Mouse (Mus musculus): ENCODE measurements around the gene Cdk2. TPM values are rescaled to one million over a fixed set of nuclear protein-coding genes. Genes with fewer than 3 reads are reported as not detected.

Gene Cdk2
- polyA plus RNA-seq, 1 experiment from 2014 or later = 29.7 TPM

DNA sequence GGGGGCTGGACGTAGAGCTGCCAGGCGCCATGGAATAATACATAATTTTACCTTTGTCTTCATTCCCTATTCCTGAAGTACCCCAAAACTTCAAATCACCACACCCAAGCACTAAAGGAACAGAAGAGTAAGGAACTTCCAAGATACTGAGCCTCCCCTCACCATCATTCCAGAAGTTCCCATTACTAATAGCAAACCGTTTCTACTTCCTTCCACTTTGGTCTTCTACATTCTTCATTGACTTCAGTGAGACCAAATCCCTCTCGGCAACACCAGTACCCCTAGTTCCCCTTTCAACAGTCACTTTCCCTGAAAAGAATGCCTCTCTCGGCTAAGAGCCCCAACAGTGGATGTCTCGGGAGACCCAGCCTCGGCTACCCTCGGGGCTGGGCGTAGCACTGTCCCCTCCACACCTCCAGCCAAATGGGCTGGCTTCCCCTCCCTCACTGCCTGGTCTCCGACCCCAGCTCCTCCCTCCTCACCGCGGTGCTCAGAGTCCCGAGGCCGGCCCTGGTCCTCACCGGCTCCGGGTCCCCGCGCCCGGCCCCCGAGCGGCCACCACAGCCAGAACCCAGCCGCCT, 9.3 kb downstream of the Cdk2 start:
- peak overlapping the region; percentile 91 for H3K27ac ChIP-seq (ENCODE audit: low read length)
- H3K4me3 ChIP-seq (replicated peaks; ENCODE audit: low read length) = peak overlapping the region; percentile 55
- peaks cover 17% of the 10 kb centered on the region for H3K4me1 ChIP-seq (replicated peaks; ENCODE audit: control insufficient read depth, insufficient read depth, low read length)
- peak overlapping the region; percentile 79 for H3K9ac ChIP-seq (replicated peaks; ENCODE audit: low read depth, low read length)
- no peaks in the 10 kb centered on the region for H3K9me3 ChIP-seq (ENCODE audit: control insufficient read depth, low read length)
- ATAC-seq = no peak
- H3K36me3 ChIP-seq (ENCODE audit: control insufficient read depth, insufficient read depth) = no peaks in the 10 kb centered on the region
- no peaks in the 10 kb centered on the region for H3K27me3 ChIP-seq (replicated peaks; ENCODE audit: control insufficient read depth, insufficient read depth, low read length)
- H3K4me2 ChIP-seq (ENCODE audit: low read length) = peak overlapping the region; percentile 68
- WGBS = under 1% methylated on average over 22 of the region's 22 CpGs

DNA sequence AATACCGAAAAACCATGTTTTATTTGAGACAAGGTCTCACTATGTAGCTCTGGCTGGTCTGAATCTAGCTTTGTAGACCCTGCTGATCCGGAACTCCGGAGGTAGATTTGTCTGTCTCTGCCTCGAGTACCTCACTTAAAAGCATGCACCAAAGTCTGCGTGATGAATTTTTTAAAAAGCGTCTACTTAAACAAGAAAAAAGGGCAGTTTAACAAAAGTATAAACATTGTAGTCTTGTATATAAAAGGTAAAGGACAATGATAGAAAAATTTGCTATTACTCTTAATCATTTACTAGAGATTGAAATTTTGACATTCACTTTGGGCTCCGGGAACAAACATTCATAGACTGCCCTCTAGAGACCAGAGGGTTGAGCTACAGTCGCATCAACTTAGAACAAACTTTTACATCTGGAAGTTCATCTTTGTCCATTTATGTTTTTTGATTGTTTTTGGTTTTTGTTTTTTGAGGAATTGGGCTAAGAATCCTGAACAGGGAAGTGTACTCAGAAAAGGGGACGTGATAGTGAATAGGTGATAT, 30.3 kb downstream of the Cdk2 start:
- H3K9ac ChIP-seq (replicated peaks; ENCODE audit: low read depth, low read length) = peak overlapping the region; percentile 63
- peak overlapping the region; percentile 54 for H3K4me3 ChIP-seq (replicated peaks; ENCODE audit: low read length)
- H3K36me3 ChIP-seq (ENCODE audit: control insufficient read depth, insufficient read depth) = no peaks in the 10 kb centered on the region
- 2% methylated on average over 9 of the region's 9 CpGs for WGBS
- H3K27ac ChIP-seq (ENCODE audit: low read length) = peak overlapping the region; percentile 62; the same call in 1 of the 2 replicates
- no peaks in the 10 kb centered on the region for H3K27me3 ChIP-seq (replicated peaks; ENCODE audit: control insufficient read depth, insufficient read depth, low read length)
- no peaks in the 10 kb centered on the region for H3K9me3 ChIP-seq (ENCODE audit: control insufficient read depth, low read length)
- no peak for ATAC-seq
- peak overlapping the region; percentile 68 for H3K4me2 ChIP-seq (ENCODE audit: low read length)
- peaks cover 5% of the 10 kb centered on the region for H3K4me1 ChIP-seq (replicated peaks; ENCODE audit: control insufficient read depth, insufficient read depth, low read length)

DNA sequence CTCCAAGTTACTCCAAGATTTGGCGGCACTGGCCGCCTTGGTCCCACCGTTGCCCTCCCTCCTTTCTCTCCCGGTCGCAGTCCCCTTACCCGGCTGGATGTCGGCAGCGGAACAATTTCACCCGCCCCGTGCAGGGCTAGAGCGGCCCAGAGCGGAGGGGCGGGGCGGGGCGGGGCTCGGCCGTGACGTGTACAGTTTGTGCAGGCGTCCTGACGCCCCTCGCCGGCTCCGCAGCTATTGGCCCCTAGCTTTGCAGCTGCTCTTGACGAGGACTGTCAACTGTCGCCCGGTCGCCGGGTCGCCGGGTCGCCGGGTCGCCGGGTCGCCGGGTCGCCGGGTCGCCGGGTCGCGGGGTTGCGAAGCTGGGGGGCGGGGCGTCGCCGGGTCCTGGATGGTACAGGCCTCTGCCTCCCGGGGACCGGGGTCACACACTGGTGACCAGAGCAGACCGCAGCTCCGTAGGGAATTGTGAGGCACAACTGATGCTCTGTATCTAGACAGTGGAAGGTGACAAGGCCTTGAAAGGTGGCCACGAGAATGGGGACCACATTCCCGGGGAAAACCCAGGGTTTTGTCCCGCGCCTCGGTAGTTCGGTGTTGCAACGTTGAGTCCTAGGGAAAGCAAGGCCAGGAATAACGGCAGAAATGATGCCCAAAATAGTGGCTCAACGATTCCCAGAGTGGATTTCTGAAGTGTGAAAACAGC, 30.9 kb downstream of the Cdk2 start, which contains the start of gene Suox:
Gene Suox, minus strand, starts transcription at position 311 of the 706 bp plus-strand sequence.
- H3K4me1 ChIP-seq (replicated peaks; ENCODE audit: control insufficient read depth, insufficient read depth, low read length) = peaks cover 8% of the 10 kb centered on the region
- H3K9me3 ChIP-seq (ENCODE audit: control insufficient read depth, low read length) = no peaks in the 10 kb centered on the region
- ATAC-seq = peak; percentile 95
- H3K27me3 ChIP-seq (replicated peaks; ENCODE audit: control insufficient read depth, insufficient read depth, low read length) = no peaks in the 10 kb centered on the region
- peak within 1 kb of the TSS; percentile 62; the same call in 1 of the 2 replicates for H3K27ac ChIP-seq (ENCODE audit: low read length)
- H3K36me3 ChIP-seq (ENCODE audit: control insufficient read depth, insufficient read depth) = no peaks in the 10 kb centered on the region
- peak within 1 kb of the TSS; percentile 54 for H3K4me3 ChIP-seq (replicated peaks; ENCODE audit: low read length)
- peak within 1 kb of the TSS; percentile 63 for H3K9ac ChIP-seq (replicated peaks; ENCODE audit: low read depth, low read length)
- H3K4me2 ChIP-seq (ENCODE audit: low read length) = peak within 1 kb of the TSS; percentile 68
- under 1% methylated on average over 59 of the region's 60 CpGs for WGBS

DNA sequence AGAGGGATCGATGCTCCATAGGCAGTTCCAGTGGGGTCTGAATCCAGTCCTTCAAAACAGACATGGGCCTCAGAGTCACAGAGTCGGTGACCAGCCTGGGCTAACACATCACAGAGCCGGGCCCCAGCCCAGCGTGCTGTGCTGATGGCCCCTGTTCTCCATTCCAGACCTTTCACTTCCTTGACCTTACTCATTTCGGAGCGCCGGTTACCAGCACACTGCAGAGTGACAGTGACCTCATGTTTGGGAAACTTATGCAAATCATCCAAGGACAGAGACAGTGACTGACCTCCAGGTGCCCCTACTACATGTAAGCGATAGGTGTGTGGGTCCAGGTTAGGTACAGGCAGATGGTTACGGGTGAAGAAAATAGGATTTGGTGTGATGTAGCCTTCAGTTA, 33.7 kb downstream of the Cdk2 start:
- no peaks in the 10 kb centered on the region for H3K27me3 ChIP-seq (replicated peaks; ENCODE audit: control insufficient read depth, insufficient read depth, low read length)
- no peaks in the 10 kb centered on the region for H3K9me3 ChIP-seq (ENCODE audit: control insufficient read depth, low read length)
- ATAC-seq = no peak
- peaks cover 13% of the 10 kb centered on the region for H3K4me1 ChIP-seq (replicated peaks; ENCODE audit: control insufficient read depth, insufficient read depth, low read length)
- H3K36me3 ChIP-seq (ENCODE audit: control insufficient read depth, insufficient read depth) = no peaks in the 10 kb centered on the region
- no peak overlapping the region for H3K4me2 ChIP-seq (ENCODE audit: low read length)
- no peak overlapping the region for H3K27ac ChIP-seq (ENCODE audit: low read length)
- H3K4me3 ChIP-seq (replicated peaks; ENCODE audit: low read length) = no peak overlapping the region
- H3K9ac ChIP-seq (replicated peaks; ENCODE audit: low read depth, low read length) = no peak overlapping the region
- WGBS = 95% methylated on average over 9 of the region's 9 CpGs

DNA sequence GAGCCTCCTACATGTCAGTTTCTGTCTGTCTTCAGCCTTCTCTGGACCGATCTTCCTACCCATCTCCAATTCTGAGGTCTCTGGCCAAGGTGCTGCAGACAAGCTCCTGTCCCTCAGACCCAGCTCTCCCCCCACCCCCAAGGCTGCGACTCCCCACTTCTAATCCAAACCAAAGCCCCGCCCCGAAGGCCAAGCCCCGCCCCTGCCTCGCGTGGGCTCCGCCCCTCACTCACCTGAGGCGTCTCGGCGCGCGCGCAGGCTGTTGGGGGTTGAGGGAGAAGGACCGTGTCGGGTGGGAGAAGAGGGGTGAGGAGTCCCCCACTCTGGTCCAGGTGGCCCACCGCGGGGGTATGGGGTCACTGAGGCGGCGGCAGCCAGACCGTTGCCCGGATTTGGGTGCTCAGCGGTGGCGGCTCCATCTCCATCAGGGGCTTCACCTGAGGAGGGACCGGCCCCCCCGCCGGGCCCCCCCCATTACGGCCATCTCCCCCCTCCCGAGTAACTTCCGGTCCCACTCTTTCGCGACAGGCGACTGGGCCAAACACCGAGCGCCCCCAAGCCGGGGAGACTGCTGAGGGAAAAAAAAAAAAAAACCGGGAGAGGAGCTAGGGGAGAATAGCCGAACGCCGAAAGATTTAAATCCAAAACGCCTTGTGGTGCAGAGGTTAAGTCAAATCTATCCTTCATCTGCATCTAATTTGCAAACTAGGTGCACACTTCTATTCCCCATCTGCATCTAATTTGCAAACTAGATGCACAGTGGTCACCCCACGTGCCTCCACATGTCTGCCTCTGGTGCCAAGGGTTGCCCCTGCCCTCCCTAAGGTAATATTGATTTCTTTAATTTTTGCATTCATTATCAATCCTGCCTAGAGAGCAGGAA, 35.8 kb downstream of the Cdk2 start:
- under 1% methylated on average over 42 of the region's 42 CpGs for WGBS
- Histone ChIP-seq H3K4me3 (replicated peaks; ENCODE audit: low read length) (peak overlapping the region; percentile 88), H3K4me1 (replicated peaks; ENCODE audit: control insufficient read depth, insufficient read depth, low read length) (peaks cover 13% of the 10 kb centered on the region), H3K9me3 (ENCODE audit: control insufficient read depth, low read length) (no peaks in the 10 kb centered on the region), H3K36me3 (ENCODE audit: control insufficient read depth, insufficient read depth) (no peaks in the 10 kb centered on the region), H3K9ac (replicated peaks; ENCODE audit: low read depth, low read length) (peak overlapping the region; percentile 77), H3K4me2 (ENCODE audit: low read length) (peak overlapping the region; percentile 69), H3K27ac (ENCODE audit: low read length) (peak overlapping the region; percentile 66), H3K27me3 (replicated peaks; ENCODE audit: control insufficient read depth, insufficient read depth, low read length) (no peaks in the 10 kb centered on the region)
- peak; percentile 48 for ATAC-seq

DNA sequence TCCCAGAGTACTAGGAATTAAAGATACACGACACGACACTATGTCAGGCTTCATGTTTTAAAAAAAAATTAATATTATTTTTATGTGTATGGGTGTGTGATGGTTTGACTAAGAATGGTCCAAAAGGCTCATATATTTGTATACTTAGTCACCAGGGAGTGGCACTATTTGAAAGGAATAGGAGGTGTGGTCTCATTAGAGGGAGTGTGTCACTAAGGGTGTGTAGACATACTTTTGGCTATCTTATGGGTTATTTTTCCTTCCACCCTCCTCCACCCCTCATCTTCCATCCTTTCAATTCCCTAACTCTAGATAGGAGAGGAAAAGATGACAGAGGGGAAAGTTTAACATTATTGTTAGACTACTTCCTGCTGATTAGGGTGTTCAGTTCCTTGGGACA, 39.0 kb downstream of the Cdk2 start:
- H3K4me1 ChIP-seq (replicated peaks; ENCODE audit: control insufficient read depth, insufficient read depth, low read length) = peaks cover 8% of the 10 kb centered on the region
- H3K27me3 ChIP-seq (replicated peaks; ENCODE audit: control insufficient read depth, insufficient read depth, low read length) = no peaks in the 10 kb centered on the region
- H3K27ac ChIP-seq (ENCODE audit: low read length) = no peak overlapping the region
- no peaks in the 10 kb centered on the region for H3K9me3 ChIP-seq (ENCODE audit: control insufficient read depth, low read length)
- no peaks in the 10 kb centered on the region for H3K36me3 ChIP-seq (ENCODE audit: control insufficient read depth, insufficient read depth)
- H3K9ac ChIP-seq (replicated peaks; ENCODE audit: low read depth, low read length) = no peak overlapping the region
- H3K4me3 ChIP-seq (replicated peaks; ENCODE audit: low read length) = no peak overlapping the region
- no peak for ATAC-seq
- 99% methylated on average over 2 of the region's 2 CpGs for WGBS
- no peak overlapping the region for H3K4me2 ChIP-seq (ENCODE audit: low read length)

DNA sequence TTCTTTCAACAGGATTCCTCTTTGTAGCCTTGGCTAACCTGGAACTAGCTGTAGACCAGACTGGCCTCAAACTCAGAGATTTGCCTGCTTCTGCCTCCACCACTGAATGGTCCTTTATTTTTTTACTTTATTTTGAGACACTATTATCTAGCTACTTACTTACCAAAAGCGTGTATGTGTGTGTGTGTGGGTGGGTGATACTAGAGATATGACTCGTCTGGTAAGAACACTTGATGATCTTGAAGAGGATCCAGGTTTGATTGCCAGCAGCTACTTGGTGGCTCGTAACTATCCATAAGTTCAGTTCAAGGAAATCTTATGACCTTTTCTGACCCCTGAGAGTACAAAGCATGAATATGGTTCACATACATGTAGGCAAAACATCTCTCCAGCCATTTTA, 39.5 kb downstream of the Cdk2 start:
- Histone ChIP-seq H3K9me3 (ENCODE audit: control insufficient read depth, low read length) (no peaks in the 10 kb centered on the region), H3K36me3 (ENCODE audit: control insufficient read depth, insufficient read depth) (no peaks in the 10 kb centered on the region), H3K4me2 (ENCODE audit: low read length) (no peak overlapping the region), H3K27ac (ENCODE audit: low read length) (no peak overlapping the region), H3K9ac (replicated peaks; ENCODE audit: low read depth, low read length) (no peak overlapping the region), H3K4me1 (replicated peaks; ENCODE audit: control insufficient read depth, insufficient read depth, low read length) (peaks cover 8% of the 10 kb centered on the region), H3K4me3 (replicated peaks; ENCODE audit: low read length) (no peak overlapping the region), H3K27me3 (replicated peaks; ENCODE audit: control insufficient read depth, insufficient read depth, low read length) (no peaks in the 10 kb centered on the region)
- 91% methylated on average over 3 of the region's 3 CpGs for WGBS
- no peak for ATAC-seq

DNA sequence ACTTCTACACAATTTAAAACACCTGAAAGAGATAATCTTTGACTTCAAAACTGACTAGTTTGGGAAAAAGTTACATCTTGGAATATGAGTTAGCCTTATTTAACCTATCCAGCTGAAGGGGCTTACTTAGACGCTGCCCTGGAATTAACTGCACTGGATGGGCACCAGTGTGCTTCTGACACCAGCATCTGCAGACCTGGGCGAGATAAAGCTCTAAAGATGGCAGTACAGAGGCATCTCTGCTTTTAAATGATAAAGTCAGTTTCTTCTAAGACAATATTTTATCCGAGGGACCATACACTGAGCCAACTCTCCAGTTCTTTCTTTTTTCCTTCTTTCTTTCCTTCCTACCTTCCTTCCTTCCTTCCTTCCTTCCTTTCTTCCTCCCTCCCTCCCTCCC, 40.0 kb downstream of the Cdk2 start:
- no peak for ATAC-seq
- WGBS = 84% methylated on average over 3 of the region's 3 CpGs

More for the DNA sequence above, 40.0 kb downstream of the Cdk2 start:
- Histone ChIP-seq H3K4me2 (ENCODE audit: low read length) (no peak overlapping the region), H3K27ac (ENCODE audit: low read length) (no peak overlapping the region), H3K4me3 (replicated peaks; ENCODE audit: low read length) (no peak overlapping the region), H3K9me3 (ENCODE audit: control insufficient read depth, low read length) (no peaks in the 10 kb centered on the region), H3K27me3 (replicated peaks; ENCODE audit: control insufficient read depth, insufficient read depth, low read length) (no peaks in the 10 kb centered on the region), H3K9ac (replicated peaks; ENCODE audit: low read depth, low read length) (no peak overlapping the region), H3K4me1 (replicated peaks; ENCODE audit: control insufficient read depth, insufficient read depth, low read length) (peaks cover 8% of the 10 kb centered on the region), H3K36me3 (ENCODE audit: control insufficient read depth, insufficient read depth) (no peaks in the 10 kb centered on the region)

Measured in forebrain, embryonic 16.5 days (tissue).